Mouse (Mus musculus) bone marrow macrophage, adult 2 months (primary cell): ENCODE measurements around the gene Mrc1.

ENCODE experiments used
- CTCF ChIP-seq: IDR thresholded peaks from 2 replicates; pipeline ENCODE4 v1.5.1; 2012; ENCODE audit warnings: low read depth, mild to moderate bottlenecking, low read length, moderate library complexity
- POLR2A ChIP-seq: IDR thresholded peaks from 2 replicates; pipeline ENCODE4 v1.6.1; 2012; ENCODE audit warnings: mild to moderate bottlenecking, low read depth, low read length, borderline replicate concordance

- TF ChIP-seq CTCF, result no peak
- no peak for TF ChIP-seq POLR2A
These were observed 14.4 kb upstream of the Mrc1 start for GRCm38 (mm10) chr2:14214764-14215163.
